Mouse (Mus musculus) brain, embryonic 14.5 days (tissue): Measurements from ENCODE around the gene Parg.

Experiments used
- CTCF ChIP-seq: fragments of 200-500 bp; IDR thresholded peaks from 2 replicates; pipeline ENCODE4 v1.5.1; 2012; ENCODE audit warnings: inconsistent platforms, mild to moderate bottlenecking, moderate library complexity, borderline replicate concordance; ENCODE audit not compliant: insufficient read depth, insufficient read length; ENCODE audit errors: extremely low read depth
- POLR2A ChIP-seq: fragments of 200-500 bp; IDR thresholded peaks from 2 replicates; pipeline ENCODE4 v1.6.1; 2012; ENCODE audit warnings: mild to moderate bottlenecking, inconsistent platforms, borderline replicate concordance; ENCODE audit not compliant: poor library complexity, insufficient read depth, insufficient read length, severe bottlenecking; ENCODE audit errors: extremely low read depth

DNA sequence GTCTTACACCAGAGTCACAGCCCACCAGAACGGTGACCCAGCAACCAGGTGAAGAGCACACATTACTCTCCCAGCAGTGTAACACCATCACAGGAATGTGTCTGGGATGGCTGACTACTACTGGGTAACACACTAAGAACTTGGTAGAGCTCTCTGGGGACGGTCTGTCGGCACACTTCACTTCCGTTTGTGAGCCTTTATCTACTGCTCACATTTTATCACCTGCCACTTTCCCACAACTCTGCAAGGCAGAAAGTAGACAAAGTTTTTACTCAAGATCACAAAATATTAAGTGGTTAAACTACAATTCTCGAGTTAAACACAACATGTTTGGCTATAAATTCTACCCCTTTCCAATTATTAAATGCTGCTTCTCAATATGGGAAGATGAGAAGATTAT lies 9.8 kb upstream of the Parg start:
- TF ChIP-seq POLR2A (no peak), CTCF (no peak)
